Mouse (Mus musculus) midbrain, embryonic 13.5 days (tissue): ENCODE data around the gene Prep. TPM values are rescaled to one million over a fixed set of nuclear protein-coding genes. Genes with fewer than 3 reads are reported as not detected.

Experiments
- ATAC-seq: fragments of 200-750 bp; cut with Nextera tagmentation; 2 replicates; pipeline ENCODE4 v1.8.0; 2017; ENCODE audit warnings: mild to moderate bottlenecking, moderate TSS enrichment, moderate library complexity
- H3K27ac ChIP-seq: fragments of 300-500 bp; sonication (generic); 2 replicates; pipeline ENCODE4 v1.5.1; 2015; ENCODE audit warnings: inconsistent platforms, mild to moderate bottlenecking, moderate library complexity
- H3K27me3 ChIP-seq: fragments of 300-500 bp; sonication (generic); 2 replicates; pipeline ENCODE4 v1.6.1; 2015; ENCODE audit warnings: mild to moderate bottlenecking, inconsistent platforms
- H3K36me3 ChIP-seq: fragments of 300-500 bp; sonication (generic); 2 replicates; pipeline ENCODE4 v1.6.1; 2015; ENCODE audit warnings: mild to moderate bottlenecking, inconsistent platforms
- H3K4me1 ChIP-seq: fragments of 300-500 bp; sonication (generic); replicated peaks from 2 replicates; pipeline ENCODE4 v1.6.1; 2015; ENCODE audit warnings: inconsistent platforms
- H3K4me2 ChIP-seq: fragments of 300-500 bp; sonication (generic); replicated peaks from 2 replicates; pipeline ENCODE4 v1.6.1; 2015; ENCODE audit warnings: moderate library complexity, mild to moderate bottlenecking, inconsistent platforms
- H3K4me3 ChIP-seq: fragments of 300-500 bp; sonication (generic); replicated peaks from 2 replicates; pipeline ENCODE4 v1.5.1; 2015; ENCODE audit warnings: mild to moderate bottlenecking, inconsistent platforms
- H3K9ac ChIP-seq: fragments of 300-500 bp; sonication (generic); replicated peaks from 2 replicates; pipeline ENCODE4 v1.6.1; 2015; ENCODE audit warnings: mild to moderate bottlenecking, inconsistent platforms
- H3K9me3 ChIP-seq: fragments of 300-500 bp; sonication (generic); 2 replicates; pipeline ENCODE4 v1.6.1; 2016; ENCODE audit warnings: mild to moderate bottlenecking, inconsistent platforms
- WGBS: fragments of 180-500 bp; shearing (Covaris S2); methylation state at CpG from one replicate; pipeline ENCODE4 v1.1.7; 2015; 5-methylcytosine and 5-hydroxymethylcytosine counted together
- polyA plus RNA-seq: library from polyadenylated mRNA; unstranded; fragments of >200 nt; fragmentation: Nextera tagmentation; extraction: Ambion mirVana; gene quantifications from 2 replicates; pipeline ENCODE4 v1.2.1, GENCODE M21; 2015

Prep gene
- polyA plus RNA-seq, 1 experiment from 2014 or later = 23.0 TPM

DNA sequence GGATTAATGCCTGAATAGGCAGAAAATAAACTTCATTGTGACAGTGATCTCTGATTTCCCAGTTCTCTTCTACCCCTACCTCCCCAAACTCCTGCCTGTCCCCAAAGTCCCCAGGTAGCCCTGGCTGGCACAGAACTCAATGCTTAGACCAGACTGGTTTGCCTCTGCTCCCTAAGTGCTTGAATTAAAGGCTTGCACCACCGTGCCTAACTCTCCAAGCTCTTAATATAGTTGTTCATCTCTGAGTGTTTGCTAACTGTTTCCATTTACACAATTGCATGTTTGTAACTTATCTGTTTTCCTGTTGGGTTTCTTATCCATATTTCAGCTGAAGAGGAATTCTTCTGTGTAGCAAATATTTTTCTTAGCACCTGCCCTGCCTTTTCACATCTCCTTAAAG is 6.2 kb upstream of the Prep start:
- Histone ChIP-seq H3K36me3 (no peaks in the 10 kb centered on the region), H3K4me3 (no peak overlapping the region), H3K4me1 (peaks cover under 1% of the 10 kb centered on the region; the same call in 1 of the 2 replicates), H3K4me2 (no peak overlapping the region), H3K9me3 (no peaks in the 10 kb centered on the region), H3K27ac (no peak overlapping the region), H3K27me3 (no peaks in the 10 kb centered on the region), H3K9ac (no peak overlapping the region)
- WGBS = 75% methylated on average over 1 of the region's 1 CpGs
- no peak for ATAC-seq

DNA sequence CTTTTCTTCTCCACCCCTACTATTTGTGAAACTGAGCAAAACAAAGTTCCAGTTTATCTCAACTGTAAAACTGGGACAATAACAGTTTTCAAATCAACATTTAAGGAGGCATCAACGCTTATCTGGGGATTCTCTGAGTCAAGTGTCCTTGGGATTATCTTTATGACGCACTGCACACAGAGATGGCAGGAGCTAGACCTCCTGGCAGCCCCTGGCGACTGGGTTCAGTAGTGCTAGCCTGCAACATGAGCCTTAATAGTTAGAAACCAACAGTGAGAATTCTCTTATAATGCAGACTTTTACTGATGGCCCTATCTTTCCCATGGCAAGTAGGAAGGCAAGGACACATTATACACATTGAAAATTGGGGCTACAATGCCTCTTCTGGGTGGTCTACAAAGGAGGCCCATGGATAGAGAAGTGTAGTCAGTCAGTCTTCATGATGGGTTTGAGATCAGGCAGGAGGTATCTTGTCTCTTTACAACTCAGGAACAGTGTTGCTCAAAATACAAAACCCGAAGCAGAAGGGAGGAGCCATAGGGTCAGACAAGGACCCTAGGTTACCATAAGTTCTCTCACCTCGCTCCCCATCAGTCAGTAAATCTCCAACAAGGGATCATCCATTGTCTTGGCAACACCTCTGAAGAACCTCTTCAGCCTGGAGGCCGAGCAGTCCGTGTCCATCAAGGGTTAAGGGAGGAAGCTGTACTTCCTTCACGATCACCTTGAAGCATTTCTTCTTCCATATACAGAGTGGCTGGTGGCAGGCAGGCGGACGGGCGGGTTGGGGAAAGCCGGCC is 672 bp upstream of the Prep start:
- Histone ChIP-seq H3K9me3 (no peaks in the 10 kb centered on the region), H3K4me3 (peak overlapping the region; percentile 69), H3K4me2 (peak overlapping the region; percentile 64), H3K36me3 (no peaks in the 10 kb centered on the region), H3K27me3 (no peaks in the 10 kb centered on the region), H3K4me1 (peaks cover 44% of the 10 kb centered on the region), H3K9ac (peak overlapping the region; percentile 78), H3K27ac (peak overlapping the region; percentile 80)
- ATAC-seq = peak; percentile 0; the same call in 1 of the 2 replicates
- 13% methylated on average over 12 of the region's 12 CpGs for WGBS

DNA sequence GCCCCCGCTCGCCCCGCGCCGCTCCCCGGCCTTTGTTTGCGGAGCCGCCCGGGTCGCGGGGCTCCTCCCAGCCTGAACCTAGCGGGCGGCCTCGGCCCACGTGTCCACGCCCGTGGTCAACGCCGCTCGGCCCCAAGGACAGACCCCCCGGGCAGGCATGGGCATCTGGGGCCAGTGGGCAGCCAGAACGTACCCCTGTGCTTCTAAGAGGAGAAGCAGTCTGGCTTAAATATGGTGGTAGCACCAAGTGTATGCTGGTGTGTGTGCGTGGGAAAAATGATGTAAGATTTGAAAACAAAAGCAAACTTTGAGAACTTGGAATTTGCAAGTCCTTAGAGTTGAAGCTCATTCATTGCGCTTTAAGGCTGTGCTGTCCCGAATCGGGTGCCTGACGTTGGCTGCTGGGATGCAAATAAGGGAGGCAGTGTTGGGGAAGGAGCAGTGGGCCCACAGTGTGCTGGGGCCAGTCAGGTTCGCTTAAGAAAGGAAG is 478 bp downstream of the Prep start:
- peaks cover under 1% of the 10 kb centered on the region for H3K36me3 ChIP-seq
- peaks cover 44% of the 10 kb centered on the region for H3K4me1 ChIP-seq
- peak; percentile 73; the same call in 1 of the 2 replicates for ATAC-seq
- WGBS = 1% methylated on average over 28 of the region's 28 CpGs
- no peaks in the 10 kb centered on the region for H3K9me3 ChIP-seq
- H3K27me3 ChIP-seq = no peaks in the 10 kb centered on the region
- peak overlapping the region; percentile 64 for H3K4me2 ChIP-seq
- H3K27ac ChIP-seq = peak overlapping the region; percentile 80
- H3K9ac ChIP-seq = peak overlapping the region; percentile 78
- H3K4me3 ChIP-seq = peak overlapping the region; percentile 69

DNA sequence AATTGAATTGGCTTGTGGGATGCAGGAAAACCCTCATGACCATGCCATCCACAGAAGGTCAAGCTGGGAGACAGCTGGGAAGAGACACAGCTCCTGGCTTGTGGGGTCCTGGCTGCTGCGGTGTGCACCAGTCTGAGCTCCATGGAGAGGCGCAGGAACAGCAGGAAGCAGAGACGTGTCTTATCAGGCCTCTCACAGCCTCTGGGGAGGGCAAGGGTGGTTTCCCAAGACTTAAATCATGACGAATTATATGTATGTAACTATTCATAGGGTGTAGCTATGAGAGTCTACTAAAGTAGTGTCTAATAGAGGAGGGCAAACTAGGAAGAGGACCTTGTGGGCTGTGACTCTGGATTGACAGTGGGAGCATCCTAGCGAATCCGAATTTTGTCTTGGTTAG is 2.6 kb downstream of the Prep start:
- WGBS = 81% methylated on average over 6 of the region's 6 CpGs
- peaks cover 44% of the 10 kb centered on the region for H3K4me1 ChIP-seq
- ATAC-seq = no peak

DNA sequence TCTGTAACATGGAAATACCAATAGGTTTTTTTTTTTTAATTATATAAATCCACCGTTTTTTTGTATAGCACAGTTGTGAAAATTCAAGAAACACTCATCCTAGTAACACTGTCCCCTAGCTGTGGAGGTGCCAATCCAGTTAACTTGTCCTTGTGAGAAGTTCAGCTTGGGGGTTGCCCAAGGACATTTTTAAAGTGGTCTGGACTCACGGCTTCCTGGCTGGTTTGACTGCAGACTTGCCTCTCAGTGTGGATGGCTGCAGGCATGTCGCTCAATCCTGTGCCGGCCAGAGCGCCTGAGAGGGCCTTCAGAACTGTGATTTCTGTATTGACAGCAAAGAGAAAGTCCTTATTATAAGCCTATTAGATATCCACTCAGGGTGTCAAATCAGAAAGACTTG is 3.4 kb downstream of the Prep start:
- 80% methylated on average over 5 of the region's 5 CpGs for WGBS

More for the DNA sequence above, 2.6 kb downstream of the Prep start:
- no peak overlapping the region for H3K27ac ChIP-seq
- H3K4me3 ChIP-seq = no peak overlapping the region
- no peaks in the 10 kb centered on the region for H3K9me3 ChIP-seq
- H3K36me3 ChIP-seq = peaks cover 22% of the 10 kb centered on the region
- H3K9ac ChIP-seq = no peak overlapping the region
- no peaks in the 10 kb centered on the region for H3K27me3 ChIP-seq
- no peak overlapping the region for H3K4me2 ChIP-seq

DNA sequence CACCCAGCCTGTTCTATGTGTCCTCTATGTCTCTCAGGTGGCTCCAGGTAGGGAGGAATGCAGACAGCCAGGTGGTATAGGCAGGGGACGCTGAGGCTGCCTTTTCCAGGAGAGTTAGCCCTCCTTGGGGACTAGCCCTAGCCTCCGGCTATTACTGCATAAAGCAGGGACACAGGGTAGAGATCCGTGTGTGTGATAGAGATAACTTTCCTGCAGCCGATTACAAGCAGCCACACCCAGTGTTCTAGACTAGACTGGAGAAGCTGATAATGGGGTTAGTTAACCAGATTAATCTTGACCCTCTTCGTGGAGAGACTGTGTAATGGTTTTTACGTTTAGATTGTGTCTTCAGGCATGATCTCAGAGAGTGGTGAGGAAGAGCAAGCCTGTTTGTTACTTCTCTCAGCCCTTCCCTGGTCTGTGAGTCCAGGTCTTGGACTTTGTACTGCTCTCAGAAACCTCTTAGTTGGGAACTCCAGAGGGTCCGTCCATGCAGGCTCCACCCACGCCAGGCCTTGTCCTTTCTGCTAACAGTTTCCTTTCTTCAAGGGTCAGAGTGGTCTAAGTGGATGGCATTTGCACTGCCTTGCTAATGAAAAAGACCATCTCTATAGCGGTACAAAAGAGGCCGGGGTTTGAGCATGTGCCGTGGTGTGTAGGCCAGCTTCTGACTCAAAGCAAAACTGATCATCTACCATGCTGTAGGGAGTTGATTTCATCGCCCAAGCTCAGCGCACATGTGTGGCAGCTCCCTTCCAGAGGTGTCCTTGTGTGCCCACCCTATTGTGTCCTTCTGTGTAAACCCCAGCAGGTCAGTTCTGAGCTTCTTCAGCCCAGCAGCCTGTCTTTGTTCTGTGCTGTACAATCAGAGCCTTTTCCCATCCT is 4.2 kb downstream of the Prep start:
- Histone ChIP-seq H3K27me3 (no peaks in the 10 kb centered on the region), H3K36me3 (peaks cover 29% of the 10 kb centered on the region), H3K4me3 (no peak overlapping the region), H3K9me3 (no peaks in the 10 kb centered on the region), H3K27ac (no peak overlapping the region), H3K4me1 (peaks cover 47% of the 10 kb centered on the region), H3K9ac (no peak overlapping the region), H3K4me2 (no peak overlapping the region)
- no peak for ATAC-seq
- 79% methylated on average over 13 of the region's 13 CpGs for WGBS

More for the DNA sequence above, 3.4 kb downstream of the Prep start:
- H3K4me1 ChIP-seq = peaks cover 44% of the 10 kb centered on the region
- H3K4me3 ChIP-seq = no peak overlapping the region
- no peak for ATAC-seq
- H3K27ac ChIP-seq = no peak overlapping the region
- H3K36me3 ChIP-seq = peaks cover 22% of the 10 kb centered on the region
- no peak overlapping the region for H3K9ac ChIP-seq
- H3K9me3 ChIP-seq = no peaks in the 10 kb centered on the region
- H3K27me3 ChIP-seq = no peaks in the 10 kb centered on the region
- H3K4me2 ChIP-seq = no peak overlapping the region

DNA sequence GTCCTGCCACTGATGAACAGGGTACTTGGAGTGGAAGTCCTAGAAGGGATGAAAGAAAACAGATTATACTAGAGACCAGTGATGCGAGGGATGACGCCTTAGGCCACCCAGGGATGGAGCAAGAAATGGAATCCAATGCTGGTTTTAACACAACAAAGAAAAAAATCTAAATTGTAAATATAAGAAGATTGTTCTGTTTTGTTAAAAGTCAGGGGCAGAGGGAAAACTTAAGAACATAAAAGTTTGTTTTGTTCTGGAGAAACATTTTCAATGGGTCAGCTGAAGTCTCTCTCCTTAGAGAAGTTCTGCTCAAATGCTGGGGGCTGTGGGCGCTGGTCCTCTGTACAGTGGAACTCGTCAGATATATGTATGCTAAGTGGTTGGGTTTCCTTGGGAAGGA is 5.3 kb downstream of the Prep start:
- H3K9ac ChIP-seq = no peak overlapping the region
- H3K4me2 ChIP-seq = no peak overlapping the region
- no peaks in the 10 kb centered on the region for H3K9me3 ChIP-seq
- no peak for ATAC-seq
- WGBS = 89% methylated on average over 4 of the region's 4 CpGs
- H3K36me3 ChIP-seq = peaks cover 32% of the 10 kb centered on the region
- no peak overlapping the region for H3K4me3 ChIP-seq
- no peak overlapping the region for H3K27ac ChIP-seq
- H3K4me1 ChIP-seq = peaks cover 54% of the 10 kb centered on the region
- H3K27me3 ChIP-seq = no peaks in the 10 kb centered on the region

DNA sequence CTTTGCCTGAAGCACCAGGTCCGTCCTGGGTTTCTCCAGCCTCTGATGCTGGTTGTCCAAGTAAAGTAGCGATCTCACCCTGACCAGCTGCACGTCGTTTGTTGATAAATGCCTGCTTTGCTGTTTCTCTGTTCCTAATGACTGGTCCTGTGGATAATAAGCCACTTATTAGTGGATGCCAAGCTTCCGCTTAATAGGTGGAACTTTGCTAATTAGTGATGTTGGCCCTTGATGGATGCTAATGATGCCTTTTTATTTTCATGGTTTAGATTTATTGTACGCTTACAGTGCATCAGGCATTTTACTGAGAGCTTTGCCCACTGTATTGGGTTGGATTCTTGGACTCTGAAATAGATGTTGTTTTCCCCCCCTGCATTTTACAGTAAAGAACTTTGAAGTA is 7.5 kb downstream of the Prep start:
- Histone ChIP-seq H3K36me3 (peaks cover 36% of the 10 kb centered on the region), H3K4me2 (no peak overlapping the region), H3K4me1 (peaks cover 35% of the 10 kb centered on the region), H3K9ac (no peak overlapping the region), H3K9me3 (no peaks in the 10 kb centered on the region), H3K27me3 (no peaks in the 10 kb centered on the region), H3K27ac (no peak overlapping the region), H3K4me3 (no peak overlapping the region)
- ATAC-seq = no peak
- WGBS = 75% methylated on average over 6 of the region's 6 CpGs

DNA sequence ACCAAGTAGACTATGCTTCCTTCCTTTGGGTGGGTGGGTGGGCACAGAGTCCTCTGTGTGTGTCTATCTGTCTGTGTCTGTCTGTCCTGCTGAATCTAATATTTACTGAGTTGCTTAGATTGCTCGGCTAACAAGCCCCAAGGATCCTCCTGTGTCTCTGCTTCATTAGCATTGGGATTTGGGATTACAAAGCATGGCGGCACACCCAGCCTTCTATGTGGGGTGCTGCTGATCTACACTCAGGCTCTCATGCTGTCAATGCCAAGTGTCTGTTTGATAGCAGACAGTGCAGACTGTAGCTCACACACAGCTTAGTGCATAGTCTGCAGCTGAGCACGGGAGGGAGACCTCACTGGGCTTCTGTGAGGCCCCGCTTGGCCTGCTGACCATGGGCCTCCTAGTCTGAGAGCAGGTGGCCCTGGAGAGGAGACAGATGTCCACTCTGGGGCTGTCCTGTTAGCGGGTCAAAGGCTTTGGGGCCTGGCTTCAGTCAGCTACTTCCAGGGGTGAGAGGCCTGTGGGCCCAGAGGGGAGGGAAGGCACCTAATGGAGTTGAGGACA is 8.6 kb downstream of the Prep start:
- H3K9me3 ChIP-seq = no peaks in the 10 kb centered on the region
- no peak for ATAC-seq
- H3K27ac ChIP-seq = no peak overlapping the region
- peaks cover 26% of the 10 kb centered on the region for H3K4me1 ChIP-seq
- H3K9ac ChIP-seq = no peak overlapping the region
- H3K4me2 ChIP-seq = no peak overlapping the region
- no peak overlapping the region for H3K4me3 ChIP-seq
- H3K27me3 ChIP-seq = no peaks in the 10 kb centered on the region
- 64% methylated on average over 5 of the region's 5 CpGs for WGBS
- H3K36me3 ChIP-seq = peaks cover 36% of the 10 kb centered on the region

DNA sequence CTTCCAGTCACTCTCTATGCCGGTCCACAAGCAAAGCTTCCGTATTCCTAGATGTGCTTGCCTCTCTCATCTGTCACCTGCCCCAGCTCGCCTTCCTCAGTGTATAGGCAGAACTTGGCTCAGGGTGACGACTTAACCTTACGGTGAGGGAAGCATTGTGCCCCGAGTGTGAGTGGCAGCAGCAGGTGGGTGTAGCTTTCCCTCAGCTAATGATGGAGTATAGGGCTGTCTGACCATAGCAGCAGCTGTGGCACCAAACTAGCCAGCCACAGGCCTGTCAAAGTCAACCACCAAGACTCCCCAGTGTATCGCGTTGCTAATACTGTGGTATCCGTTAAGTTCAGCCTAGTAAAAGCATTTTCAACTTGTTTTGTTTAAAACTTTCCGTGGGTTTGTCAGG is 9.6 kb downstream of the Prep start:
- no peak overlapping the region for H3K9ac ChIP-seq
- no peaks in the 10 kb centered on the region for H3K27me3 ChIP-seq
- no peak overlapping the region for H3K27ac ChIP-seq
- no peak overlapping the region for H3K4me2 ChIP-seq
- no peak for ATAC-seq
- H3K4me3 ChIP-seq = no peak overlapping the region
- peaks cover 36% of the 10 kb centered on the region for H3K36me3 ChIP-seq
- H3K4me1 ChIP-seq = peaks cover 19% of the 10 kb centered on the region
- WGBS = 83% methylated on average over 10 of the region's 10 CpGs
- H3K9me3 ChIP-seq = no peaks in the 10 kb centered on the region

DNA sequence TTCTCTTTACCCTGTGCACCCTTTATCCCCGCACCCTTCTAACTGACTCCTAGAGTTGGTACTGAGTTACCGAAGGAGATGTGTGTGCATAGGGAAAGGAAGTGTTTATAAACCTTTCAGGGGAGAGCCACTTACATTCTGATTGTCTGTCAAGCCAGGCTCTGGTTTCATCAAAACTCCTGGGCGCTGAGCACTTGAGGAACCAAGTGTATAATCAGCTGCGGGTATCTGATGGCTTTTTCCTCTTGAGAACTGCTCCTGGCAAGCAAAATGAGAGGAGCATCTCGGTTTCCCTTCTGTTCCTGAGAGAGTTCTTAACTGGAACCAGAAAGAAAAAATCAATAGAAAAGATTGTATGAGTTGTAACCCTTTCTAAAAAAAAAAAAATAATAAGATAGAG is 10.3 kb downstream of the Prep start:
- no peak overlapping the region for H3K4me2 ChIP-seq
- H3K9me3 ChIP-seq = no peaks in the 10 kb centered on the region
- H3K27me3 ChIP-seq = no peaks in the 10 kb centered on the region
- H3K4me1 ChIP-seq = peaks cover 19% of the 10 kb centered on the region
- WGBS = 65% methylated on average over 5 of the region's 5 CpGs
- H3K27ac ChIP-seq = no peak overlapping the region
- no peak overlapping the region for H3K4me3 ChIP-seq
- no peak for ATAC-seq
- no peak overlapping the region for H3K9ac ChIP-seq
- peaks cover 36% of the 10 kb centered on the region for H3K36me3 ChIP-seq

DNA sequence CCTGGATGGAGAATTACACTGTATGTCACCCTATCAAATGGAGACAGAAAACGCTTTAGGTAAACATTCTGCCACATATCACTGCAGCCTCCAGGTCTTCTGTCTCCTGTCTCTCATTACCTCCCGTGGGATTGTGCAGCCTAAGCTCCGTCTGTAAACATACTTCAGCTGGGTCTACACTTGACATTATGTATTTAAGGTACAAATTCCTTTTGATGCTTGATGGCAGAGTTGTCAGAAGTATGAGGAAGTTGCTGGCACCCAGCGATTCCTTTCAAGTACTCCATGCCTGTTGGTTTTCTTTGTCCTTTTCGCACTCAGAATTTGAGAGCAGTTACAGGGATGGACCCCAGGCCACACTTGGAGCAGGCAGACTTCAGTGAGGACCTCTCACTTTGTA is 12.8 kb downstream of the Prep start:
- Histone ChIP-seq H3K4me1 (peaks cover 29% of the 10 kb centered on the region), H3K4me2 (no peak overlapping the region), H3K27me3 (no peaks in the 10 kb centered on the region), H3K36me3 (peaks cover 14% of the 10 kb centered on the region; the same call in 1 of the 2 replicates), H3K27ac (no peak overlapping the region), H3K4me3 (no peak overlapping the region), H3K9me3 (no peaks in the 10 kb centered on the region), H3K9ac (no peak overlapping the region)
- ATAC-seq = no peak
- 88% methylated on average over 5 of the region's 5 CpGs for WGBS
